Mouse (Mus musculus) small intestine, adult 2 months (tissue): Measurements from ENCODE around the gene Nipal1.

Experiments
- CTCF ChIP-seq: fragments of 200-500 bp; IDR thresholded peaks from 2 replicates; pipeline ENCODE4 v1.5.1; 2012; ENCODE audit warnings: low read depth, mild to moderate bottlenecking, control low read depth, inconsistent platforms, low read length, moderate library complexity, mixed read lengths; ENCODE audit not compliant: insufficient replicate concordance, insufficient read length; ENCODE audit errors: extremely low read depth
- POLR2A ChIP-seq: fragments of 200-500 bp; IDR thresholded peaks from 2 replicates; pipeline ENCODE4 v1.6.1; 2012; ENCODE audit warnings: low read depth, mild to moderate bottlenecking, control low read depth, inconsistent platforms, low read length, moderate library complexity

DNA sequence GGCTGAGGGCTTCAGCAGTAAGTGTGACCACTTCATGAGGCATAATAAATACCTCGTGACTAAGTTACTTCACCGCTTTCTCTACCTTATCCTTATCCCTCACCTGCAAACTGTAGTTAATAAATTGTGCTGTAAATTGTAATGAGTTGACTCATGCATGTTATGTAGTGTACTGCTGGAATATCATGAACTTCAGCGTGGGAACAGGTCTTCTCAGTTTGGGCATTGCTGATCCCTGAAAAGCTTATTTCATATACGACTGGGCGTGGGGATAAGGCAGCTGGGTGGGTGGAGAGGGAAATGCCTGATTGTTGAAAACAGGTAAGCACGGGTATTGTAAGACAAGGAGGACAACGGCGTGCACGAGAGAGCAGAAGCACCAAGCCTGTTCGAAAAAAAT is 599 bp upstream of the Nipal1 start:
- no peak for TF ChIP-seq POLR2A
- TF ChIP-seq CTCF = no peak
